Mouse (Mus musculus) G1E (cell line): ENCODE measurements around the gene Ipmk. TPM values are rescaled to one million over a fixed set of nuclear protein-coding genes. Genes with fewer than 3 reads are reported as not detected.

Experiments used
- ATAC-seq: 2 replicates; pipeline ENCODE4 v1.8.0; 2016; ENCODE audit warnings: mild to moderate bottlenecking; ENCODE audit not compliant: insufficient number of reproducible peaks, poor library complexity, low FRiP score, severe bottlenecking; ENCODE audit errors: extremely low read depth
- DNase-seq: peaks from one replicate; pipeline ENCODE4 v3.0.0; 2012; ENCODE audit warnings: low spot score
- H3K27me3 ChIP-seq: 2 replicates; pipeline ENCODE4 v1.6.1; 2012; ENCODE audit warnings: mild to moderate bottlenecking, low read length, inconsistent platforms; ENCODE audit not compliant: insufficient read depth
- H3K36me3 ChIP-seq: replicated peaks from 2 replicates; pipeline ENCODE3; 2012; ENCODE audit warnings: mild to moderate bottlenecking, inconsistent platforms
- H3K4me1 ChIP-seq: 2 replicates; pipeline ENCODE4 v1.6.1; 2012; ENCODE audit warnings: low read depth, low read length, inconsistent platforms, mixed read lengths; ENCODE audit not compliant: insufficient read depth
- H3K4me3 ChIP-seq: 2 replicates; pipeline ENCODE4 v1.5.1; 2012; ENCODE audit warnings: low read depth, mild to moderate bottlenecking, inconsistent platforms, low read length, moderate library complexity, mixed read lengths
- H3K9me3 ChIP-seq: replicated peaks from 2 replicates; pipeline ENCODE4 v1.6.1; 2012; ENCODE audit warnings: inconsistent platforms
- CTCF ChIP-seq: IDR thresholded peaks from 2 replicates; pipeline ENCODE4 v1.5.1; 2012; ENCODE audit warnings: low read depth, low read length, inconsistent platforms, mixed read lengths
- GATA1 ChIP-seq: IDR thresholded peaks from 2 replicates; pipeline ENCODE4 v1.6.1; 2012; ENCODE audit warnings: borderline replicate concordance, low read length, inconsistent platforms, mixed read lengths
- GATA2 ChIP-seq: IDR thresholded peaks from 2 replicates; pipeline ENCODE4 v1.6.1; 2012; ENCODE audit warnings: low read depth, low read length, inconsistent platforms, borderline replicate concordance
- POLR2AphosphoS5 ChIP-seq: IDR thresholded peaks from 2 replicates; pipeline ENCODE4 v1.6.1; 2012; ENCODE audit warnings: low read depth, low read length, inconsistent platforms; ENCODE audit not compliant: insufficient replicate concordance
- TAL1 ChIP-seq: conservative IDR thresholded peaks from 2 replicates; pipeline ENCODE4 v1.6.1; 2012; ENCODE audit warnings: low read depth, low read length, inconsistent platforms, mixed read lengths
- polyA plus RNA-seq: library from polyadenylated mRNA; stranded (reverse); fragments of >175 nt; gene quantifications from 2 replicates; pipeline ENCODE4 v1.2.3, GENCODE M21; 2012
- total RNA-seq, 2 experiments: library from RNA; stranded (forward) in 1 of 2; stranded (reverse) in 1 of 2; fragments of 200-1000 nt in 1 of 2; fragments of >200 nt in 1 of 2; fragmentation: Nextera tagmentation in 1 of 2; gene quantifications; 2 replicates each; pipeline ENCODE4 v1.2.3; 2014 to 2017

Ipmk gene
- total and polyA plus RNA-seq, 3 experiments = 12.8 to 31.6 (median 26.2) TPM

DNA sequence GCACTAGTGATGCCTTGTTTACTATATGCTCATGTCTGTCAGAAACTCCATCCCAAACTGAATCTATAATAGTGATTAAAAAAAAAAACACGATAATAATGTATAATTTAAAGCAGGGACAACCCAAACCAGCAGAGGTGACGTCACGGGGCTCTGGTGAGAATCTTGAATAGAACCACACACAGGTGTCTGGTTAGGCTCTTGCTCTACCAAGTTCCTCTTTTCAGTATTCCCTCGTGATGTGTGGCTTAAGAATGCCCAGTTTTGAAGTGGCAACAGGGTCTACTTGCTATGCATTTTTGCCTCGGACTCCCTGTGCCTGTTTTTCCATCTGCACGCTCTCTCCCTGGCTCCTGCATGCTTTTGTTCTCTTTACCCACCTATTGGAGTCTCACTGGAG is 124.5 kb downstream of the Ipmk start:
- no peak for ATAC-seq

GRCm38 (mm10) chr10:71473590-71473989 is 126.0 kb downstream of the Ipmk start:
- Histone ChIP-seq H3K4me3 (no peak overlapping the region), H3K9me3 (peaks cover 55% of the 10 kb centered on the region), H3K27me3 (no peaks in the 10 kb centered on the region), H3K36me3 (no peaks in the 10 kb centered on the region), H3K4me1 (no peaks in the 10 kb centered on the region)
- DNase-seq = no peak
- TF ChIP-seq GATA1 = no peak
- no peak for TF ChIP-seq CTCF
- TF ChIP-seq GATA2 = no peak
- TF ChIP-seq POLR2AphosphoS5 = no peak
- no peak for TF ChIP-seq TAL1
- ATAC-seq = no peak

More for the DNA sequence above, 124.5 kb downstream of the Ipmk start:
- H3K4me1 ChIP-seq = no peaks in the 10 kb centered on the region
- H3K4me3 ChIP-seq = no peak overlapping the region
- TF ChIP-seq CTCF (no peak), POLR2AphosphoS5 (no peak), TAL1 (no peak), GATA1 (no peak), GATA2 (no peak)
- H3K36me3 ChIP-seq = no peaks in the 10 kb centered on the region
- no peaks in the 10 kb centered on the region for H3K27me3 ChIP-seq
- peaks cover 51% of the 10 kb centered on the region for H3K9me3 ChIP-seq
- no peak for DNase-seq

- Histone ChIP-seq H3K9me3 (peaks cover 43% of the 10 kb centered on the region), H3K4me3 (no peak overlapping the region), H3K36me3 (no peaks in the 10 kb centered on the region), H3K4me1 (no peaks in the 10 kb centered on the region), H3K27me3 (no peaks in the 10 kb centered on the region)
- DNase-seq = no peak
- TF ChIP-seq GATA1 = no peak
- no peak for TF ChIP-seq GATA2
- TF ChIP-seq TAL1 = no peak
- TF ChIP-seq CTCF = no peak
- no peak for TF ChIP-seq POLR2AphosphoS5
- ATAC-seq = no peak
Measured at GRCm38 (mm10) chr10:71476471-71477080, 129.0 kb downstream of the Ipmk start.

GRCm38 (mm10) chr10:71477147-71477546 is 129.6 kb downstream of the Ipmk start:
- TF ChIP-seq GATA2 (no peak), POLR2AphosphoS5 (no peak), CTCF (no peak), GATA1 (no peak), TAL1 (no peak)
- H3K27me3 ChIP-seq = no peaks in the 10 kb centered on the region
- no peak for DNase-seq
- H3K36me3 ChIP-seq = no peaks in the 10 kb centered on the region
- peaks cover 43% of the 10 kb centered on the region for H3K9me3 ChIP-seq
- H3K4me1 ChIP-seq = no peaks in the 10 kb centered on the region
- no peak overlapping the region for H3K4me3 ChIP-seq
- ATAC-seq = no peak

DNA sequence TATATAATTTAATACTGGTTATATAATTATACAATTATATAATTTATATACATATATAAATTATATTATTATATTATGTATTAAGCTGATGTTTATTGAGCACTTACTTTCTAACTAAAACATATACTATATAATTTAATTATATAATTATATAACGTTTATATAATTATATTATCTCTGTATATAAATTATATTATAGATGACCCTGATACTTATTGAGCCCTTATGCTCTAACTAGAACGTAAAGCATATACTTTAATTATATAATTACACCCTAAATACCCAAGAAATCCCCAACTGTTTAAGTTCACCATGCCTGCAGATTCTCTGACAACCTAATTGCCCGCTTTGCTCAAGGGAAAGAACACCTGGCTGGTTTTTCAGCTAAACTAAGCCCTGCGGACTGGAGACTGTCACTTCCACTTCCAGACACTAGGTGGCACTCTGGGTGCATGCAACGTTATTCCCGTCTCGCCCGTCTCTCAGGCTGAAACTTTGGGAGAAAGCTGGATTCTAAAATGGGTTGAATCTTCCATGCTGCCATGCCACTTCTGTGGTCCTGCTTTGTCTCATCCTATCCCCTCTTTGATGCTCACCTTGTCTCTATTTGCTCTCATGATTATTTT is 132.2 kb downstream of the Ipmk start:
- H3K4me3 ChIP-seq = no peak overlapping the region
- peak; percentile 50 for TF ChIP-seq CTCF
- no peak for TF ChIP-seq GATA1
- H3K36me3 ChIP-seq = no peaks in the 10 kb centered on the region
- H3K27me3 ChIP-seq = no peaks in the 10 kb centered on the region
- H3K4me1 ChIP-seq = no peaks in the 10 kb centered on the region
- ATAC-seq (peak; percentile 22; the same call in 1 of the 2 replicates), DNase-seq (no peak)
- H3K9me3 ChIP-seq = peaks cover 43% of the 10 kb centered on the region

Other genes with a start within 250 kb of the Ipmk start
- gene Bicc1, start 188.1 kb upstream of the Ipmk start, total RNA-seq (2014; fragmentation: Nextera tagmentation) = not detected in 2 replicates
- gene Bicc1, start 188.1 kb upstream of the Ipmk start, total RNA-seq (2017) = 0.16 TPM in 1 of 2 replicates, not detected in the other
- gene Bicc1, start 188.1 kb upstream of the Ipmk start, polyA plus RNA-seq = not detected in 2 replicates
- 26.2 and 30.1 TPM in 2 replicates for gene Tfam, start 109.5 kb upstream of the Ipmk start, total RNA-seq (2014; fragmentation: Nextera tagmentation)
- 98.2 and 119 TPM in 2 replicates for gene Tfam, start 109.5 kb upstream of the Ipmk start, total RNA-seq (2017)
- 9.8 and 12.9 TPM in 2 replicates for gene Tfam, start 109.5 kb upstream of the Ipmk start, polyA plus RNA-seq
- gene Ube2d1, start 62.5 kb upstream of the Ipmk start, total RNA-seq (2014; fragmentation: Nextera tagmentation) = not detected in 2 replicates
- gene Ube2d1, start 62.5 kb upstream of the Ipmk start, total RNA-seq (2017) = 0.11 and 0.17 TPM in 2 replicates
- gene Ube2d1, start 62.5 kb upstream of the Ipmk start, polyA plus RNA-seq = not detected in 2 replicates
- gene Cisd1, start 2.8 kb upstream of the Ipmk start, total RNA-seq (2014; fragmentation: Nextera tagmentation) = 17.7 and 22.4 TPM in 2 replicates
- 33.1 and 40.3 TPM in 2 replicates for gene Cisd1, start 2.8 kb upstream of the Ipmk start, total RNA-seq (2017)
- 24.8 and 30.0 TPM in 2 replicates for gene Cisd1, start 2.8 kb upstream of the Ipmk start, polyA plus RNA-seq